In genomic region chr7:34167766-34168469, GRCm38 (mm10) we compare ENCODE assay signal across 8 mouse cellular contexts. TPM values are rescaled to one million over a fixed set of nuclear protein-coding genes. Genes with fewer than 3 reads are reported as not detected.
DNase-seq lines count a peak whose midpoint lies in the region; ATAC-seq and TF ChIP-seq lines count a peak whose summit lies in the region.

No protein-coding gene starts in this region.

- peak; percentile 35 for DNase-seq in lung, embryonic 14.5 days
- DNase-seq in lung, postnatal 25 days (ENCODE audit: low spot score), result no peak
- peak; percentile 16 for DNase-seq in adipocyte (ENCODE audit: low spot score)
- peak; percentile 45 for DNase-seq in kidney, postnatal 0 days (ENCODE audit: low spot score)
- no peak for DNase-seq in adrenal gland, postnatal 14 days
- no peak for DNase-seq in right cerebral cortex, postnatal 14 days

- no peak for TF ChIP-seq CTCF in lung, embryonic 14.5 days (IDR thresholded peaks at IDR 0.05; ENCODE audit: low read depth)
- no peak for TF ChIP-seq CTCF in kidney, postnatal 0 days (IDR thresholded peaks at IDR 0.05; ENCODE audit: low read depth)

- peak overlapping the region; percentile 71 for H3K4me2 ChIP-seq in lung, embryonic 14.5 days
- peak overlapping the region; percentile 98 for H3K4me2 ChIP-seq in forebrain, embryonic 16.5 days (ENCODE audit: low read length)
- H3K4me2 ChIP-seq in kidney, postnatal 0 days (ENCODE audit: low read length), result peak overlapping the region; percentile 67

- H3K36me3 ChIP-seq in lung, embryonic 14.5 days (ENCODE audit: insufficient read depth), result peaks cover 24% of the 10 kb centered on the region
- H3K36me3 ChIP-seq in forebrain, embryonic 16.5 days (ENCODE audit: control insufficient read depth, insufficient read depth), result peaks cover 15% of the 10 kb centered on the region
- H3K36me3 ChIP-seq in kidney, postnatal 0 days (ENCODE audit: insufficient read depth, low read length), result peaks cover 14% of the 10 kb centered on the region; the same call in 1 of the 2 replicates

- H3K4me1 ChIP-seq in lung, embryonic 14.5 days (ENCODE audit: insufficient read depth), result 0 out of 2 replicates have a peak, but pooled peaks cover 3% of the 10 kb centered on the region
- peaks cover 17% of the 10 kb centered on the region for H3K4me1 ChIP-seq in forebrain, embryonic 16.5 days (replicated peaks; ENCODE audit: control insufficient read depth, insufficient read depth, low read length)
- H3K4me1 ChIP-seq in kidney, postnatal 0 days (replicated peaks; ENCODE audit: insufficient read depth, low read length), result no peaks in the 10 kb centered on the region

- H3K27me3 ChIP-seq in lung, embryonic 14.5 days (ENCODE audit: insufficient read depth, low read length), result no peaks in the 10 kb centered on the region
- H3K27me3 ChIP-seq in forebrain, embryonic 16.5 days (replicated peaks; ENCODE audit: control insufficient read depth, insufficient read depth, low read length), result no peaks in the 10 kb centered on the region
- H3K27me3 ChIP-seq in kidney, postnatal 0 days (ENCODE audit: insufficient read depth, low read length), result no peaks in the 10 kb centered on the region

- ATAC-seq in lung, embryonic 14.5 days (ENCODE audit: insufficient read depth), result peak; percentile 77
- peak; percentile 78 for ATAC-seq in forebrain, embryonic 16.5 days
- ATAC-seq in kidney, postnatal 0 days (replicated peaks; ENCODE audit: low FRiP score, low read depth), result peak; percentile 82
- peak; percentile 66 for ATAC-seq in megakaryocyte-erythroid progenitor cell, adult 5-6 weeks (replicated peaks; ENCODE audit: low FRiP score, low TSS enrichment, poor library complexity, severe bottlenecking)

- H3K27ac ChIP-seq in lung, embryonic 14.5 days (ENCODE audit: low read depth), result peak overlapping the region; percentile 89
- H3K27ac ChIP-seq in forebrain, embryonic 16.5 days (ENCODE audit: low read length), result peak overlapping the region; percentile 83
- H3K27ac ChIP-seq in kidney, postnatal 0 days, result peak overlapping the region; percentile 81

- H3K4me3 ChIP-seq in lung, embryonic 14.5 days (ENCODE audit: low read depth, low read length), result peak overlapping the region; percentile 96
- peak overlapping the region; percentile 96 for H3K4me3 ChIP-seq in forebrain, embryonic 16.5 days (replicated peaks; ENCODE audit: low read length)
- H3K4me3 ChIP-seq in kidney, postnatal 0 days (replicated peaks; ENCODE audit: low read depth, low read length), result peak overlapping the region; percentile 72

- peak overlapping the region; percentile 96 for H3K9ac ChIP-seq in lung, embryonic 14.5 days
- peak overlapping the region; percentile 95 for H3K9ac ChIP-seq in forebrain, embryonic 16.5 days (replicated peaks; ENCODE audit: low read depth, low read length)
- H3K9ac ChIP-seq in kidney, postnatal 0 days (ENCODE audit: low read depth, low read length), result peak overlapping the region; percentile 90

- H3K9me3 ChIP-seq in lung, embryonic 14.5 days (ENCODE audit: low read depth, low read length), result no peaks in the 10 kb centered on the region
- H3K9me3 ChIP-seq in forebrain, embryonic 16.5 days (ENCODE audit: control insufficient read depth, low read length), result no peaks in the 10 kb centered on the region
- no peaks in the 10 kb centered on the region for H3K9me3 ChIP-seq in kidney, postnatal 0 days (replicated peaks; ENCODE audit: low read length)

- 0% methylated on average over 54 of the region's 54 CpGs for WGBS in lung, embryonic 14.5 days
- WGBS in forebrain, embryonic 16.5 days, result under 1% methylated on average over 54 of the region's 54 CpGs
- WGBS in kidney, postnatal 0 days, result under 1% methylated on average over 54 of the region's 54 CpGs

RNA-seq across cellular contexts. Expression of gene Uba2, which starts 1.5 kb away (rescaled TPM):
- polyA plus RNA-seq in lung, embryonic 14.5 days (2014; fragmentation: Nextera tagmentation; extraction: Ambion mirVana), result 229 and 231 TPM in 2 replicates
- polyA plus RNA-seq in forebrain, embryonic 16.5 days (2015; fragmentation: Nextera tagmentation; extraction: Ambion mirVana), result 197 and 220 TPM in 2 replicates
- polyA plus RNA-seq in kidney, postnatal 0 days (2015; fragmentation: Nextera tagmentation; extraction: Ambion mirVana), result 133 and 146 TPM in 2 replicates
- 180 and 188 TPM in 2 replicates for total RNA-seq in megakaryocyte-erythroid progenitor cell, adult 5-6 weeks (2014; fragmentation: Nextera tagmentation)
- total RNA-seq in megakaryocyte-erythroid progenitor cell, adult 5-6 weeks (2017), result 234 and 250 TPM in 2 replicates
- total RNA-seq in adrenal gland, postnatal 14 days (2021), result 80.4 and 83.4 TPM in 2 replicates

RNA-seq across cellular contexts. Expression of gene Pdcd2l, which starts 28.5 kb away (rescaled TPM):
- polyA plus RNA-seq in lung, embryonic 14.5 days (2014; fragmentation: Nextera tagmentation; extraction: Ambion mirVana), result 53.7 and 54.1 TPM in 2 replicates
- polyA plus RNA-seq in forebrain, embryonic 16.5 days (2015; fragmentation: Nextera tagmentation; extraction: Ambion mirVana), result 71.2 and 92.6 TPM in 2 replicates
- polyA plus RNA-seq in kidney, postnatal 0 days (2015; fragmentation: Nextera tagmentation; extraction: Ambion mirVana), result 51.4 and 54.5 TPM in 2 replicates
- 15.2 and 18.2 TPM in 2 replicates for total RNA-seq in megakaryocyte-erythroid progenitor cell, adult 5-6 weeks (2014; fragmentation: Nextera tagmentation)
- total RNA-seq in megakaryocyte-erythroid progenitor cell, adult 5-6 weeks (2017), result 27.4 and 39.7 TPM in 2 replicates
- 19.0 and 22.2 TPM in 2 replicates for total RNA-seq in adrenal gland, postnatal 14 days (2021)

RNA-seq across cellular contexts. Expression of gene Wtip, which starts 34.9 kb away (rescaled TPM):
- polyA plus RNA-seq in lung, embryonic 14.5 days (2014; fragmentation: Nextera tagmentation; extraction: Ambion mirVana), result 7.1 and 10.1 TPM in 2 replicates
- 2.1 and 4.5 TPM in 2 replicates for polyA plus RNA-seq in forebrain, embryonic 16.5 days (2015; fragmentation: Nextera tagmentation; extraction: Ambion mirVana)
- polyA plus RNA-seq in kidney, postnatal 0 days (2015; fragmentation: Nextera tagmentation; extraction: Ambion mirVana), result 6.3 and 8.0 TPM in 2 replicates
- total RNA-seq in megakaryocyte-erythroid progenitor cell, adult 5-6 weeks (2014; fragmentation: Nextera tagmentation), result not detected in 2 replicates
- total RNA-seq in megakaryocyte-erythroid progenitor cell, adult 5-6 weeks (2017), result not detected in 2 replicates
- total RNA-seq in adrenal gland, postnatal 14 days (2021), result 27.3 and 29.2 TPM in 2 replicates

Comparison
In these comparisons a context has a peak if more than half of its experiments do, and no peak if none do; other contexts are left out.
1. DNase-seq: peak in lung, embryonic 14.5 days (single experiment), adipocyte (single experiment) and kidney, postnatal 0 days (single experiment); none in lung, postnatal 25 days (single experiment), adrenal gland, postnatal 14 days (single experiment) and right cerebral cortex, postnatal 14 days (single experiment).
2. Peak in every context shown above with its lines, with median percentiles within 50 percentile points of each other: ATAC-seq, H3K27ac ChIP-seq, H3K4me2 ChIP-seq, H3K4me3 ChIP-seq and H3K9ac ChIP-seq.